Comparison of ENCODE assay signal across 28 mouse cellular contexts in genomic region chr13:17627108-17627507, GRCm38 (mm10).
DNase-seq lines count a peak whose midpoint lies in the region; ATAC-seq and TF ChIP-seq lines count a peak whose summit lies in the region.
"Had no signal": no experiment of that assay in that cellular context is flagged by ENCODE, and none has a peak within 500 bp of the region (broad histone marks: within the 10 kb centered on the region; RNA-seq: fewer than 3 reads in every experiment).

No protein-coding gene starts in this region.

- H3K9me3 ChIP-seq in MEL (replicated peaks; ENCODE audit: insufficient read depth, low read length) = no peaks in the 10 kb centered on the region
- H3K9me3 ChIP-seq in neural tube, embryonic 15.5 days (replicated peaks) = no peaks in the 10 kb centered on the region
- H3K9me3 ChIP-seq: embryonic facial prominence, embryonic 10.5 days; embryonic facial prominence, embryonic 15.5 days; forebrain, embryonic 13.5 days; heart, embryonic 12.5 days; hindbrain, embryonic 13.5 days; kidney, embryonic 15.5 days; limb, embryonic 10.5 days; limb, embryonic 15.5 days; liver, embryonic 13.5 days; megakaryocyte, embryonic 14.5 days; midbrain, embryonic 13.5 days had no signal

- H3K4me2 ChIP-seq in neural tube, embryonic 15.5 days = no peak overlapping the region
- H3K4me2 ChIP-seq: embryonic facial prominence, embryonic 15.5 days; forebrain, embryonic 13.5 days; heart, embryonic 12.5 days; hindbrain, embryonic 13.5 days; kidney, embryonic 15.5 days; limb, embryonic 15.5 days; liver, embryonic 13.5 days; midbrain, embryonic 13.5 days had no signal

- no peak for ATAC-seq in neural tube, embryonic 15.5 days (ENCODE audit: low FRiP score)
- ATAC-seq: forebrain, embryonic 13.5 days; midbrain, embryonic 13.5 days had no signal

- intact Hi-C loops in gastrocnemius, postnatal 14 days (cut with DNase I; ENCODE audit: low total_unique reads) = no loop called here

- peak overlapping the region; percentile 65 for H3K27ac ChIP-seq in MEL (ENCODE audit: control insufficient read depth, low read depth, low read length)
- no peak overlapping the region for H3K27ac ChIP-seq in neural tube, embryonic 15.5 days (replicated peaks)
- H3K27ac ChIP-seq: embryonic facial prominence, embryonic 10.5 days; embryonic facial prominence, embryonic 15.5 days; forebrain, embryonic 13.5 days; hindbrain, embryonic 13.5 days; kidney, embryonic 15.5 days; limb, embryonic 10.5 days; limb, embryonic 15.5 days; liver, embryonic 13.5 days; midbrain, embryonic 13.5 days had no signal

- H3K79me2 ChIP-seq in MEL (ENCODE audit: control insufficient read depth, insufficient read depth, low read length, poor library complexity) = no peaks in the 10 kb centered on the region

- TF ChIP-seq EP300 in MEL (IDR thresholded peaks at IDR 0.05; ENCODE audit: low read depth in 1 of 2, low read length in 2 of 2) = peak; percentile 51 to 69; a peak in 3 of 4 replicates

- H3K27me3 ChIP-seq in MEL (ENCODE audit: control insufficient read depth in 1 of 2, insufficient read depth in 2 of 2, low read length in 2 of 2) = no peaks in the 10 kb centered on the region
- no peaks in the 10 kb centered on the region for H3K27me3 ChIP-seq in splenic B cell, adult 2 months (ENCODE audit: control insufficient read depth, insufficient read depth, low read length, poor library complexity, severe bottlenecking)
- H3K27me3 ChIP-seq in neural tube, embryonic 15.5 days (replicated peaks) = no peaks in the 10 kb centered on the region
- H3K27me3 ChIP-seq: embryonic facial prominence, embryonic 15.5 days; forebrain, embryonic 13.5 days; heart, embryonic 12.5 days; hindbrain, embryonic 13.5 days; kidney, embryonic 15.5 days; limb, embryonic 15.5 days; liver, embryonic 13.5 days; megakaryocyte, embryonic 14.5 days; midbrain, embryonic 13.5 days had no signal

- no peak for TF ChIP-seq CTCF in MEL (IDR thresholded peaks at IDR 0.05 in 2 of 3, conservative IDR thresholded peaks at IDR 0.05 in 1 of 3; ENCODE audit: control insufficient read depth in 1 of 3, insufficient read depth in 1 of 3, low read depth in 2 of 3, low read length in 3 of 3, poor library complexity in 1 of 3, severe bottlenecking in 1 of 3)

- no peak for TF ChIP-seq RAD21 in MEL (IDR thresholded peaks at IDR 0.05; ENCODE audit: low read depth, low read length)

- WGBS in neural tube, embryonic 15.5 days = 92% methylated on average over 5 of the region's 5 CpGs

- no peaks in the 10 kb centered on the region; a peak in 1 of 4 replicates for H3K36me3 ChIP-seq in MEL (ENCODE audit: control insufficient read depth in 1 of 2, insufficient read depth in 2 of 2, low read length in 2 of 2)
- no peaks in the 10 kb centered on the region for H3K36me3 ChIP-seq in splenic B cell, adult 2 months (ENCODE audit: control insufficient read depth, insufficient read depth, low read length, poor library complexity, severe bottlenecking)
- H3K36me3 ChIP-seq in neural tube, embryonic 15.5 days = no peaks in the 10 kb centered on the region
- H3K36me3 ChIP-seq: embryonic facial prominence, embryonic 10.5 days; embryonic facial prominence, embryonic 15.5 days; heart, embryonic 12.5 days; hindbrain, embryonic 13.5 days; kidney, embryonic 15.5 days; limb, embryonic 10.5 days; limb, embryonic 15.5 days; liver, embryonic 13.5 days; midbrain, embryonic 13.5 days had no signal

- no peak for TF ChIP-seq POLR2A in MEL (IDR thresholded peaks at IDR 0.05; ENCODE audit: control insufficient read depth in 1 of 2, insufficient read depth in 1 of 2, low read depth in 1 of 2, low read length in 2 of 2, poor library complexity in 1 of 2)

- peaks cover 0 to 2% of the 10 kb centered on the region in 2 experiments; a peak in 1 of 4 replicates for H3K4me1 ChIP-seq in MEL (ENCODE audit: control insufficient read depth in 1 of 2, insufficient read depth in 2 of 2, low read length in 2 of 2)
- H3K4me1 ChIP-seq in neural tube, embryonic 15.5 days = no peaks in the 10 kb centered on the region
- H3K4me1 ChIP-seq: embryonic facial prominence, embryonic 10.5 days; embryonic facial prominence, embryonic 15.5 days; forebrain, embryonic 13.5 days; heart, embryonic 12.5 days; hindbrain, embryonic 13.5 days; kidney, embryonic 15.5 days; limb, embryonic 10.5 days; limb, embryonic 15.5 days; liver, embryonic 13.5 days; megakaryocyte, embryonic 14.5 days; midbrain, embryonic 13.5 days had no signal

- H3K9ac ChIP-seq in MEL (ENCODE audit: control insufficient read depth, low read depth, low read length, poor library complexity, severe bottlenecking) = no peak overlapping the region
- no peak overlapping the region for H3K9ac ChIP-seq in neural tube, embryonic 15.5 days (replicated peaks)
- H3K9ac ChIP-seq: embryonic facial prominence, embryonic 15.5 days; forebrain, embryonic 13.5 days; heart, embryonic 12.5 days; hindbrain, embryonic 13.5 days; kidney, embryonic 15.5 days; limb, embryonic 15.5 days; liver, embryonic 13.5 days; midbrain, embryonic 13.5 days had no signal

- DNase-seq in lung, postnatal 36 days = peak; percentile 13
- no peak for DNase-seq in lung, postnatal 4 days
- peak; percentile 46 to 50 for DNase-seq in B cell, adult 2 months
- DNase-seq in MEL (ENCODE audit: low read depth, low spot score) = peak; percentile 61
- peak; percentile 25 for DNase-seq in splenic B cell, adult 2 months (ENCODE audit: low read depth, low spot score)
- DNase-seq in gastrocnemius, postnatal 14 days = no peak
- DNase-seq: adrenal gland, adult 8-10 months; cerebellum, adult 8-10 months; cerebellum, postnatal 25 days; gastrocnemius, postnatal 10 days; heart, postnatal 4 days; kidney, adult 18-20 months; kidney, postnatal 25 days; liver, embryonic 13.5 days; lung, postnatal 10 days; right cerebral cortex, postnatal 25 days; thymus, postnatal 14 days had no signal

- H3K4me3 ChIP-seq in MEL (ENCODE audit: control insufficient read depth in 1 of 2, insufficient read depth in 1 of 2, low read depth in 2 of 2, low read length in 2 of 2) = no peak overlapping the region; a peak in 1 of 4 replicates
- no peak overlapping the region for H3K4me3 ChIP-seq in neural tube, embryonic 15.5 days (replicated peaks)
- H3K4me3 ChIP-seq: embryonic facial prominence, embryonic 10.5 days; embryonic facial prominence, embryonic 15.5 days; forebrain, embryonic 13.5 days; heart, embryonic 12.5 days; hindbrain, embryonic 13.5 days; kidney, embryonic 15.5 days; limb, embryonic 10.5 days; limb, embryonic 15.5 days; liver, embryonic 13.5 days; megakaryocyte, embryonic 14.5 days; midbrain, embryonic 13.5 days had no signal

TF ChIP-seq in MEL, 35 proteins besides CTCF, POLR2A, EP300 and RAD21:
- TF ChIP-seq CHD1 (IDR thresholded peaks at IDR 0.05; ENCODE audit: low read depth, low read length) (no peak), TCF12 (IDR thresholded peaks at IDR 0.05; ENCODE audit: low read depth, low read length) (peak; percentile 19; the same call in 1 of the 2 replicates), GATA1 (IDR thresholded peaks at IDR 0.05; ENCODE audit: low read depth, low read length) (peak; percentile 72), KAT2A (conservative IDR thresholded peaks at IDR 0.05; ENCODE audit: low read depth, low read length) (no peak), ETS1 (IDR thresholded peaks at IDR 0.05; ENCODE audit: low read depth, low read length) (peak; percentile 57; the same call in 1 of the 2 replicates)

Comparison
In these comparisons a context has a peak if more than half of its experiments do, and no peak if none do; other contexts are left out.
1. DNase-seq: peak in lung, postnatal 36 days (single experiment), B cell, adult 2 months (2 of 2), MEL (single experiment) and splenic B cell, adult 2 months (single experiment); none in lung, postnatal 4 days (0 of 2) and gastrocnemius, postnatal 14 days (single experiment).